Mouse (Mus musculus) heart, adult 18-20 months (tissue): ENCODE measurements around the gene Hmgb4. TPM values are rescaled to one million over a fixed set of nuclear protein-coding genes. Genes with fewer than 3 reads are reported as not detected.

Experiments used
- DNase-seq, 2 experiments: peaks; one replicate each; pipeline ENCODE4 v3.0.0; 2021 to 2022; ENCODE audit warnings: mixed read lengths in 1 of 2
- long read RNA-seq, 2 experiments: library from polyadenylated mRNA; stranded (forward); transcript quantifications; one replicate each; pipeline ENCODE4 v2.0.0; 2021
- total RNA-seq, 2 experiments: library from RNA; stranded (reverse); gene quantifications; 2 replicates each; pipeline ENCODE4 v1.2.3; 2021

Gene Hmgb4
- not detected for total RNA-seq
- long read RNA-seq, experiment 1 = 0 reads
- long read RNA-seq, experiment 2 = 0 reads

- DNase-seq = no peak
These were observed at the start of gene Hmgb4 for GRCm38 (mm10) chr4:128260907-128261560. Gene Hmgb4, minus strand, starts transcription at chr4:128260957.

- no peak for DNase-seq
These were observed 45.3 kb upstream of the Hmgb4 start for GRCm38 (mm10) chr4:128306011-128306410.

- DNase-seq = no peak
These were observed 43.3 kb upstream of the Hmgb4 start for GRCm38 (mm10) chr4:128304049-128304448.

- DNase-seq = no peak
These were observed 27.3 kb upstream of the Hmgb4 start for GRCm38 (mm10) chr4:128288095-128288494.

GRCm38 (mm10) chr4:128285009-128285408 is 24.3 kb upstream of the Hmgb4 start:
- no peak for DNase-seq

GRCm38 (mm10) chr4:128275586-128275985 is 14.8 kb upstream of the Hmgb4 start:
- DNase-seq = no peak

- no peak for DNase-seq
These were observed 14.4 kb upstream of the Hmgb4 start for GRCm38 (mm10) chr4:128275116-128275515.

- no peak for DNase-seq
These were observed 12.4 kb upstream of the Hmgb4 start for GRCm38 (mm10) chr4:128273146-128273545.

- DNase-seq = peak; percentile 11 to 28
These were observed 11.7 kb upstream of the Hmgb4 start for GRCm38 (mm10) chr4:128272501-128272900.

- no peak for DNase-seq
These were observed 10.2 kb upstream of the Hmgb4 start for GRCm38 (mm10) chr4:128270931-128271330.

GRCm38 (mm10) chr4:128270177-128270576 is 9.4 kb upstream of the Hmgb4 start:
- no peak for DNase-seq

GRCm38 (mm10) chr4:128269261-128269875 is 8.6 kb upstream of the Hmgb4 start:
- DNase-seq = peak; percentile 12 to 29

GRCm38 (mm10) chr4:128265341-128265740 is 4.6 kb upstream of the Hmgb4 start:
- peak in 1 of 2 experiments; percentile 15 for DNase-seq

GRCm38 (mm10) chr4:128264491-128264890 is 3.7 kb upstream of the Hmgb4 start:
- DNase-seq = no peak

GRCm38 (mm10) chr4:128259211-128259610 is 1.5 kb downstream of the Hmgb4 start:
- DNase-seq = no peak

GRCm38 (mm10) chr4:128248676-128249075 is 12.1 kb downstream of the Hmgb4 start:
- DNase-seq = peak in 1 of 2 experiments; percentile 23

GRCm38 (mm10) chr4:128245201-128245600 is 15.6 kb downstream of the Hmgb4 start:
- DNase-seq = no peak

- no peak for DNase-seq
These were observed 18.9 kb downstream of the Hmgb4 start for GRCm38 (mm10) chr4:128241854-128242356.

GRCm38 (mm10) chr4:128241075-128241853 is 19.5 kb downstream of the Hmgb4 start:
- DNase-seq = no peak

GRCm38 (mm10) chr4:128239113-128239512 is 21.6 kb downstream of the Hmgb4 start:
- no peak for DNase-seq

- DNase-seq = no peak
These were observed 27.3 kb downstream of the Hmgb4 start for GRCm38 (mm10) chr4:128233458-128233857.

GRCm38 (mm10) chr4:128227377-128228316 is 33.1 kb downstream of the Hmgb4 start:
- DNase-seq = no peak
